Mouse (Mus musculus): ENCODE results near the gene Tyr.
A peak's percentile ranks its signal among the peaks of the same experiment; 100 is the strongest.
"Not testable (repeated sequence)": the region's sequence is repeated elsewhere in the genome, so short reads cannot be mapped to it uniquely, and the experiment has no call there.

The Tyr gene

DNA sequence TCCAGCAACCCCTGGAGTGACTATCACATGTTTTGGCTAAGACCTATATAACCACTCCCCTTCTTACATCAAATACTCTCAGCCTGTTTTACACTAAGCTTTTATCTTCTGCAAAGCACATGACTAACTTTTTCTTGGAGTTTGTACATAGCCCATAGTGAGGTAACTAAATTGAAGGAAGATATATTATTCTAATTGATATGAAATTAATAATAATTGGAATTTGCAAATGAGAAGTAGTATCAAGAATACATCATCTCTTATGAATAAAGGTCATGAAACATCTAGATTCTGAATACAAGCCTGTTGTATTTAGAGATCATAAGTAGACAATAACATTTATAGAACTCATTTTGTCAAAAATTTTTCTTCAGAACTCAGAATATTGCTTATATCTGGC, at the start of gene Tyr:
Gene Tyr (minus strand): TSS at position 101 of the 400 bp plus-strand sequence.
- DNase-seq (ENCODE audit: low spot score in 2 of 2) = no peak

GRCm38 (mm10) chr7:87539031-87539430, 45.7 kb upstream of the Tyr start:
- DNase-seq (ENCODE audit: low spot score in 2 of 2) = no peak

DNA sequence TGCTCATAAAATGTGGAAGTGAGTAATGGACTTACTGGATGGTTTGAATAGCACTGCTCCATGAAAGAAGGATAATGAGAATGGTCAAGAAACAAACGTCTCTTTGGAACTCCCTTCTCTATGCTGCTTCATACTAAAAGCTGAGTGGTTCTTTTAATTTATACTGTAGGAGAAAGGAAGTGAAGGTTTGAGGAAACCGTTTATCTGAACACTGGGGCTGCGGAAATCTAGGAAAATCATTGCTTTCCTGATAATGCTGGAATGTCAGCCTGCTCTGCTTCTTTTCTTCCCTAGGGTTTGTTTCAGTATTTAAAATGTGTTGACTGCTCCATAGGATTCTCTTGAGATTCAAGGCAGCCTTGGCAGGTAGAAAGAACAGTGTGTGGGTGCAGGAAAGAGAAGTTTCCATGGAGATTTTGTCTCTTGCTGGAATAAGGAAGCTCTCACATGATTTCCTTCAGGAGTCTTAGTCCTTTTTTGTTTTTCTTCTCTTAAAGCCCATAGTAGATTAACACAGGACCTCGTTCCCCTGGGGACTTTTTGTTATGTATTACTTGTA, 891 bp upstream of the Tyr start:
- peak in 1 of 2 experiments; percentile 8 for DNase-seq (ENCODE audit: low spot score in 2 of 2)

DNA sequence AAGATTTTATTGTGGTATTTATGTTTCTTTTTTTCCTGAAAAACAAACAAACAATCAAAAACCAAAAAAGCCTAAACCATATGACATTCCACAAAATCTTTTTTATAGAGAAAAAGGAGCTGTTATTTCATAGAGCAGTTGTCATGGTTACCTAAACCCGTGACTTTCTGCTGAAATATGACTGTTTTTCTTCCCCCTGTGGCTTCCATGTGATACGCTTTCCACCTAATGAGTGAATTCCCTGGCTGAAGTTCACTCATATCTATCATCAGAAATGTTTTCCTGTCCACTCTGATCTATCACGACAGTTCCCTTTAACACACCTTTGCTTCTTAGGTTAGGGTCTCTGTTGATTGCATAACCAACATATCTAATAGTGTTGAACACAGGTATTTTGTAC, 5.3 kb downstream of the Tyr start:
- DNase-seq (ENCODE audit: low spot score in 2 of 2) = no peak

- DNase-seq (ENCODE audit: low spot score in 2 of 2) = no peak
Observed at GRCm38 (mm10) chr7:87413271-87413670, 80.0 kb downstream of the Tyr start.

DNA sequence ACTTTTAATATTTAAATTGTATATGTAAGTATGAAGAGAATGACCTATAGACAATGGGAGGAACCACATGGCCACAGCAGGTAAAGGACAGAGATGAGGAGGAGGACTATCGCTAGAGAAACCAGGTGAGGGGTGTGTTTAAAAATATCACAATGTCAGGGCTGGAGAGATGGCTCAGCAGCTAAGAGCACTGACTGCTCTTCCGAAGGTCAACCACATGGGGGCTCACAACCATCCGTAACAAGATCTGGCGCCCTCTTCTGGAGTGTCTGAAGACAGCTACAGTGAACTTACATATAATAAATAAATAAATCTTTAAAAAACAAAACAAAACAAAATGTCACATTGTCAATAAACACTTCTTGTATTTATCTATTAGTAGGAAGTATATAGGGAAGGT, 81.9 kb downstream of the Tyr start:
- DNase-seq (ENCODE audit: low spot score in 2 of 2) = not testable (repeated sequence)

DNA sequence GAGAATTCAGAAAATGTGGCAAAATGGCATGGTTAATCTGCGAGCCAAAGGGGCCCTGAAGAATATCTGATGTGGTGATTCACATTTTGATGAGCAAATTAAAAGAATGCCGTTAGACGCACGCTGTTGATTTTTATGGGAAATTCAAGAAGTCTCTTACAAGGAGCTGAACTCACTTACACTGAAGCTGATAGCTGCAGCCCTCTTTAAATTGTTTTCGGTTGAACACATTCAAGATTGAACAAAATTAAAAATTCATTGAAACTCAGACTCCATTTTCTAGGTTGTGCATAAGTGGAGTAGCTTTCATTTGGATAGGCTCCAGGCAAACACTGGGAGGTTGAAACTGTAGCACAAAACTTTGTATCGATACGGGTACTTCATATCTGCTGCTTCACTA, 96.3 kb downstream of the Tyr start:
- no peak for DNase-seq (ENCODE audit: low spot score in 2 of 2)

GRCm38 (mm10) chr7:87374935-87375334, 118.4 kb downstream of the Tyr start:
- DNase-seq (ENCODE audit: low spot score in 2 of 2) = no peak

Data from frontal cortex, postnatal 10 days (tissue).